Mouse (Mus musculus) cerebellum, postnatal 10 days (tissue): ENCODE measurements around the gene Rhox7a.
"Not testable (repeated sequence)": the region's sequence is repeated elsewhere in the genome, so short reads cannot be mapped to it uniquely, and the experiment has no call there.

Experiments used
- DNase-seq, 2 experiments: peaks; one replicate each; pipeline ENCODE4 v3.0.0; 2021; ENCODE audit warnings: mixed read lengths in 2 of 2

Rhox7a gene

GRCm38 (mm10) chrX:37831386-37831785 is at the start of gene Rhox7a:
Gene Rhox7a (plus strand): TSS chrX:37831686.
- not testable (repeated sequence) for DNase-seq

GRCm38 (mm10) chrX:37807286-37808080 is 24.0 kb upstream of the Rhox7a start:
- no peak for DNase-seq

- DNase-seq, result no peak
Observed at GRCm38 (mm10) chrX:37809396-37809795, 22.1 kb upstream of the Rhox7a start.

- DNase-seq, result peak; percentile 37 to 58
Observed at GRCm38 (mm10) chrX:37811179-37811578, 20.3 kb upstream of the Rhox7a start.

- peak in 1 of 2 experiments; percentile 3 for DNase-seq
Observed at GRCm38 (mm10) chrX:37815665-37816064, 15.8 kb upstream of the Rhox7a start.

GRCm38 (mm10) chrX:37826610-37827009 is 4.9 kb upstream of the Rhox7a start, which contains the start of gene Rhox6:
Gene Rhox6 (plus strand): TSS chrX:37826910.
- not testable (repeated sequence) for DNase-seq

- DNase-seq, result no peak
Observed at GRCm38 (mm10) chrX:37871641-37872040, 40.2 kb downstream of the Rhox7a start.

- DNase-seq, result no peak
Observed at GRCm38 (mm10) chrX:37878844-37879243, 47.4 kb downstream of the Rhox7a start, which contains the start of gene Rhox8. Gene Rhox8 (minus strand): TSS chrX:37878944.
